Mouse (Mus musculus) ES-Bruce4 (cell line): ENCODE results near the gene Hoxd8. TPM values are rescaled to one million over a fixed set of nuclear protein-coding genes. Genes with fewer than 3 reads are reported as not detected.

Source experiments
- H3K27ac ChIP-seq: 2 replicates; pipeline ENCODE4 v1.5.1; 2012; ENCODE audit warnings: low read length, inconsistent platforms; ENCODE audit not compliant: insufficient read depth
- H3K27me3 ChIP-seq: 2 replicates; pipeline ENCODE4 v1.6.1; 2012; ENCODE audit warnings: mild to moderate bottlenecking, low read length, inconsistent platforms; ENCODE audit not compliant: control insufficient read depth, poor library complexity, insufficient read depth, severe bottlenecking
- H3K36me3 ChIP-seq: 2 replicates; pipeline ENCODE4 v1.6.1; 2012; ENCODE audit warnings: inconsistent platforms, mild to moderate bottlenecking, low read length, moderate library complexity; ENCODE audit not compliant: control insufficient read depth, poor library complexity, insufficient read depth, severe bottlenecking
- H3K4me1 ChIP-seq: one replicate; pipeline ENCODE4 v1.8.1; 2011; ENCODE audit warnings: low read length; ENCODE audit not compliant: control insufficient read depth, insufficient read depth
- H3K4me3 ChIP-seq: 2 replicates; pipeline ENCODE4 v1.5.1; 2011; ENCODE audit warnings: low read depth, mild to moderate bottlenecking, low read length
- H3K9ac ChIP-seq: 2 replicates; pipeline ENCODE4 v1.6.1; 2012; ENCODE audit warnings: low read depth, mild to moderate bottlenecking, inconsistent platforms; ENCODE audit not compliant: poor library complexity, severe bottlenecking
- H3K9me3 ChIP-seq: replicated peaks from 2 replicates; pipeline ENCODE4 v1.6.1; 2012; ENCODE audit warnings: mild to moderate bottlenecking, low read length, inconsistent platforms; ENCODE audit not compliant: control insufficient read depth, poor library complexity, insufficient read depth, severe bottlenecking
- CTCF ChIP-seq: IDR thresholded peaks from one replicate; pipeline ENCODE4 v1.8.1; 2011; ENCODE audit warnings: low read depth, low read length
- EP300 ChIP-seq: IDR thresholded peaks from 2 replicates; pipeline ENCODE4 v1.6.1; 2011; ENCODE audit warnings: low read depth, low read length; ENCODE audit not compliant: insufficient read depth
- POLR2A ChIP-seq: IDR thresholded peaks from one replicate; pipeline ENCODE4 v1.8.1; 2011; ENCODE audit warnings: low read length; ENCODE audit not compliant: insufficient read depth
- polyA plus RNA-seq: library from polyadenylated mRNA; stranded (reverse); fragments of >200 nt; gene quantifications from 2 replicates; pipeline ENCODE4 v1.2.4, GENCODE M21; 2011; ENCODE audit warnings: low read depth; ENCODE audit not compliant: missing spikeins, insufficient read depth, insufficient read length

Hoxd8 gene
- polyA plus RNA-seq, 1 experiment: 2.1 TPM

- H3K27ac ChIP-seq: no peak overlapping the region
- peaks cover 39% of the 10 kb centered on the region for H3K27me3 ChIP-seq
- no peak overlapping the region for H3K9ac ChIP-seq
- no peaks in the 10 kb centered on the region for H3K9me3 ChIP-seq
- no peaks in the 10 kb centered on the region for H3K36me3 ChIP-seq
- no peak overlapping the region for H3K4me3 ChIP-seq
- TF ChIP-seq POLR2A (no peak), CTCF (no peak), EP300 (no peak)
- no peaks in the 10 kb centered on the region for H3K4me1 ChIP-seq
These were observed 46.4 kb downstream of the Hoxd8 start for GRCm38 (mm10) chr2:74750731-74751250.

GRCm38 (mm10) chr2:74751861-74752260, 47.4 kb downstream of the Hoxd8 start:
- no peak for TF ChIP-seq POLR2A
- no peak for TF ChIP-seq EP300
- no peak for TF ChIP-seq CTCF
- peaks cover 38% of the 10 kb centered on the region for H3K27me3 ChIP-seq
- no peaks in the 10 kb centered on the region for H3K9me3 ChIP-seq
- no peak overlapping the region for H3K4me3 ChIP-seq
- no peaks in the 10 kb centered on the region for H3K36me3 ChIP-seq
- H3K9ac ChIP-seq: no peak overlapping the region
- H3K4me1 ChIP-seq: no peaks in the 10 kb centered on the region
- H3K27ac ChIP-seq: no peak overlapping the region

- no peak for TF ChIP-seq CTCF
- TF ChIP-seq POLR2A: no peak
- no peak for TF ChIP-seq EP300
- Histone ChIP-seq H3K4me3 (peak overlapping the region; percentile 16), H3K4me1 (no peaks in the 10 kb centered on the region), H3K9ac (no peak overlapping the region), H3K36me3 (no peaks in the 10 kb centered on the region), H3K27me3 (peaks cover 38% of the 10 kb centered on the region), H3K27ac (no peak overlapping the region), H3K9me3 (no peaks in the 10 kb centered on the region)
These were observed 48.2 kb downstream of the Hoxd8 start for GRCm38 (mm10) chr2:74752431-74753174.

GRCm38 (mm10) chr2:74753175-74753523, 48.7 kb downstream of the Hoxd8 start:
- TF ChIP-seq CTCF (no peak), POLR2A (no peak), EP300 (no peak)
- no peak overlapping the region for H3K27ac ChIP-seq
- H3K9ac ChIP-seq: no peak overlapping the region

GRCm38 (mm10) chr2:74753711-74754110, 49.3 kb downstream of the Hoxd8 start:
- H3K27ac ChIP-seq: no peak overlapping the region

More at GRCm38 (mm10) chr2:74753175-74753523, 48.7 kb downstream of the Hoxd8 start:
- H3K4me1 ChIP-seq: no peaks in the 10 kb centered on the region
- no peaks in the 10 kb centered on the region for H3K9me3 ChIP-seq
- no peaks in the 10 kb centered on the region for H3K36me3 ChIP-seq
- peak overlapping the region; percentile 16 for H3K4me3 ChIP-seq
- H3K27me3 ChIP-seq: peaks cover 39% of the 10 kb centered on the region

More at GRCm38 (mm10) chr2:74753711-74754110, 49.3 kb downstream of the Hoxd8 start:
- Histone ChIP-seq H3K9ac (no peak overlapping the region), H3K4me1 (no peaks in the 10 kb centered on the region), H3K27me3 (peaks cover 36% of the 10 kb centered on the region), H3K4me3 (no peak overlapping the region), H3K36me3 (no peaks in the 10 kb centered on the region), H3K9me3 (no peaks in the 10 kb centered on the region)
- TF ChIP-seq POLR2A: no peak
- TF ChIP-seq CTCF: no peak
- no peak for TF ChIP-seq EP300

Other genes starting within 250 kb of the Hoxd8 start
- 38.9 and 41.4 TPM in 2 replicates for gene Lnpk, start 125.2 kb upstream of the Hoxd8 start, polyA plus RNA-seq
- not detected in 2 replicates for gene Evx2, start 45.1 kb upstream of the Hoxd8 start, polyA plus RNA-seq
- not detected in 2 replicates for gene Hoxd13, start 36.3 kb upstream of the Hoxd8 start, polyA plus RNA-seq
- not detected in 2 replicates for gene Hoxd12, start 29.6 kb upstream of the Hoxd8 start, polyA plus RNA-seq
- gene Hoxd11, start 25.1 kb upstream of the Hoxd8 start, polyA plus RNA-seq: not detected in 2 replicates
- not detected in 2 replicates for gene Hoxd10, start 12.7 kb upstream of the Hoxd8 start, polyA plus RNA-seq
- 0.52 and 0.75 TPM in 2 replicates for gene Hoxd9, start 6.9 kb upstream of the Hoxd8 start, polyA plus RNA-seq
- not detected in 2 replicates for gene Hoxd3, start 7.3 kb downstream of the Hoxd8 start, polyA plus RNA-seq
- gene Hoxd4, start 7.3 kb downstream of the Hoxd8 start, polyA plus RNA-seq: 0.40 TPM in 1 of 2 replicates, not detected in the other
- not detected in 2 replicates for gene Gm28230, start 22.1 kb downstream of the Hoxd8 start, polyA plus RNA-seq
- not detected in 2 replicates for gene Hoxd1, start 58.4 kb downstream of the Hoxd8 start, polyA plus RNA-seq
- gene Mtx2, start 121.2 kb downstream of the Hoxd8 start, polyA plus RNA-seq: 53.8 and 58.0 TPM in 2 replicates